Mouse (Mus musculus): ENCODE results near the gene Chd4. TPM values are rescaled to one million over a fixed set of nuclear protein-coding genes. Genes with fewer than 3 reads are reported as not detected.
A peak's percentile ranks its signal among the peaks of the same experiment; 100 is the strongest.

Chd4 gene
- polyA plus RNA-seq, 1 experiment from 2014 or later: 66.7 TPM

- H3K36me3 ChIP-seq: peaks cover 26% of the 10 kb centered on the region
- peak overlapping the region; percentile 96 for H3K27ac ChIP-seq
- H3K4me3 ChIP-seq: peak overlapping the region; percentile 92
- 0 out of 2 replicates have a peak, but pooled peaks have one; percentile 38 for ATAC-seq (ENCODE audit: insufficient number of reproducible peaks, low FRiP score, low TSS enrichment, low read depth)
- WGBS: under 1% methylated on average over 40 of the region's 44 CpGs
- H3K4me1 ChIP-seq: peaks cover 46% of the 10 kb centered on the region
- peak overlapping the region; percentile 80 for H3K9ac ChIP-seq
- no peaks in the 10 kb centered on the region for H3K27me3 ChIP-seq
- H3K4me2 ChIP-seq: peak overlapping the region; percentile 84
- H3K9me3 ChIP-seq: no peaks in the 10 kb centered on the region
Measured at GRCm38 (mm10) chr6:125096597-125097345, 990 bp downstream of the Chd4 start.

- H3K9me3 ChIP-seq: no peaks in the 10 kb centered on the region
- H3K4me2 ChIP-seq: peak overlapping the region; percentile 84
- peaks cover 46% of the 10 kb centered on the region for H3K4me1 ChIP-seq
- H3K27me3 ChIP-seq: no peaks in the 10 kb centered on the region
- peaks cover 31% of the 10 kb centered on the region for H3K36me3 ChIP-seq
- H3K4me3 ChIP-seq: peak overlapping the region; percentile 92
- H3K9ac ChIP-seq: peak overlapping the region; percentile 80
- peak overlapping the region; percentile 96 for H3K27ac ChIP-seq
- WGBS: under 1% methylated on average over 12 of the region's 12 CpGs
- ATAC-seq (ENCODE audit: insufficient number of reproducible peaks, low FRiP score, low TSS enrichment, low read depth): no peak
Measured at GRCm38 (mm10) chr6:125097346-125097689, 1.5 kb downstream of the Chd4 start.

GRCm38 (mm10) chr6:125097951-125098350, 2.2 kb downstream of the Chd4 start:
- H3K9ac ChIP-seq: peak overlapping the region; percentile 80
- peak overlapping the region; percentile 84 for H3K4me2 ChIP-seq
- no peaks in the 10 kb centered on the region for H3K27me3 ChIP-seq
- peaks cover 46% of the 10 kb centered on the region for H3K4me1 ChIP-seq
- H3K27ac ChIP-seq: peak overlapping the region; percentile 96; the same call in 1 of the 2 replicates
- 53% methylated on average over 8 of the region's 8 CpGs for WGBS
- H3K36me3 ChIP-seq: peaks cover 38% of the 10 kb centered on the region
- ATAC-seq (ENCODE audit: insufficient number of reproducible peaks, low FRiP score, low TSS enrichment, low read depth): no peak
- no peaks in the 10 kb centered on the region for H3K9me3 ChIP-seq
- peak overlapping the region; percentile 92 for H3K4me3 ChIP-seq

- Histone ChIP-seq H3K27me3 (no peaks in the 10 kb centered on the region), H3K9me3 (no peaks in the 10 kb centered on the region), H3K36me3 (peaks cover 41% of the 10 kb centered on the region), H3K4me2 (peak overlapping the region; percentile 84), H3K27ac (no peak overlapping the region), H3K4me3 (peak overlapping the region; percentile 92), H3K9ac (peak overlapping the region; percentile 24; the same call in 1 of the 2 replicates), H3K4me1 (peaks cover 46% of the 10 kb centered on the region)
- WGBS: 45% methylated on average over 3 of the region's 3 CpGs
- no peak for ATAC-seq (ENCODE audit: insufficient number of reproducible peaks, low FRiP score, low TSS enrichment, low read depth)
Measured at GRCm38 (mm10) chr6:125098513-125098912, 2.7 kb downstream of the Chd4 start.

- WGBS: 41% methylated on average over 4 of the region's 5 CpGs
- no peaks in the 10 kb centered on the region for H3K9me3 ChIP-seq
- no peak for ATAC-seq (ENCODE audit: insufficient number of reproducible peaks, low FRiP score, low TSS enrichment, low read depth)
Measured at GRCm38 (mm10) chr6:125099421-125099971, 3.7 kb downstream of the Chd4 start.

GRCm38 (mm10) chr6:125101444-125101843, 5.7 kb downstream of the Chd4 start:
- Histone ChIP-seq H3K4me2 (no peak overlapping the region), H3K9me3 (no peaks in the 10 kb centered on the region), H3K27ac (no peak overlapping the region), H3K9ac (no peak overlapping the region), H3K4me3 (no peak overlapping the region), H3K27me3 (no peaks in the 10 kb centered on the region), H3K36me3 (peaks cover 69% of the 10 kb centered on the region), H3K4me1 (peaks cover 36% of the 10 kb centered on the region)
- no peak for ATAC-seq (ENCODE audit: insufficient number of reproducible peaks, low FRiP score, low TSS enrichment, low read depth)
- WGBS: 74% methylated on average over 9 of the region's 9 CpGs

More at GRCm38 (mm10) chr6:125099421-125099971, 3.7 kb downstream of the Chd4 start:
- peak overlapping the region; percentile 7; the same call in 1 of the 2 replicates for H3K4me3 ChIP-seq
- peak overlapping the region; percentile 38; the same call in 1 of the 2 replicates for H3K27ac ChIP-seq
- no peaks in the 10 kb centered on the region for H3K27me3 ChIP-seq
- H3K36me3 ChIP-seq: peaks cover 51% of the 10 kb centered on the region
- peaks cover 46% of the 10 kb centered on the region for H3K4me1 ChIP-seq
- H3K4me2 ChIP-seq: peak overlapping the region; percentile 17
- peak overlapping the region; percentile 11; the same call in 1 of the 2 replicates for H3K9ac ChIP-seq

- ATAC-seq (ENCODE audit: insufficient number of reproducible peaks, low FRiP score, low TSS enrichment, low read depth): no peak
- no peak overlapping the region for H3K4me3 ChIP-seq
- no peak overlapping the region for H3K9ac ChIP-seq
- no peaks in the 10 kb centered on the region for H3K27me3 ChIP-seq
- H3K36me3 ChIP-seq: peaks cover 97% of the 10 kb centered on the region
- H3K9me3 ChIP-seq: no peaks in the 10 kb centered on the region
- no peak overlapping the region for H3K27ac ChIP-seq
- peaks cover 15% of the 10 kb centered on the region for H3K4me1 ChIP-seq
- WGBS: 89% methylated on average over 4 of the region's 4 CpGs
- H3K4me2 ChIP-seq: no peak overlapping the region
Measured at GRCm38 (mm10) chr6:125104223-125104622, 8.4 kb downstream of the Chd4 start.

- no peak for ATAC-seq (ENCODE audit: insufficient number of reproducible peaks, low FRiP score, low TSS enrichment, low read depth)
Measured at GRCm38 (mm10) chr6:125107705-125108104, 11.9 kb downstream of the Chd4 start.

GRCm38 (mm10) chr6:125109371-125109770, 13.6 kb downstream of the Chd4 start:
- H3K27me3 ChIP-seq: no peaks in the 10 kb centered on the region
- no peak overlapping the region for H3K9ac ChIP-seq
- no peak overlapping the region for H3K4me2 ChIP-seq
- H3K9me3 ChIP-seq: no peaks in the 10 kb centered on the region
- no peaks in the 10 kb centered on the region for H3K4me1 ChIP-seq
- no peak for ATAC-seq (ENCODE audit: insufficient number of reproducible peaks, low FRiP score, low TSS enrichment, low read depth)
- no peak overlapping the region for H3K27ac ChIP-seq
- 69% methylated on average over 14 of the region's 14 CpGs for WGBS
- peaks cover 98% of the 10 kb centered on the region for H3K36me3 ChIP-seq
- no peak overlapping the region for H3K4me3 ChIP-seq

More at GRCm38 (mm10) chr6:125107705-125108104, 11.9 kb downstream of the Chd4 start:
- no peaks in the 10 kb centered on the region for H3K27me3 ChIP-seq
- WGBS: 94% methylated on average over 2 of the region's 2 CpGs
- no peak overlapping the region for H3K27ac ChIP-seq
- H3K9me3 ChIP-seq: no peaks in the 10 kb centered on the region
- H3K9ac ChIP-seq: no peak overlapping the region
- no peak overlapping the region for H3K4me2 ChIP-seq
- H3K4me3 ChIP-seq: no peak overlapping the region
- no peaks in the 10 kb centered on the region for H3K4me1 ChIP-seq
- H3K36me3 ChIP-seq: peaks cover 97% of the 10 kb centered on the region

- Histone ChIP-seq H3K4me3 (no peak overlapping the region), H3K9ac (no peak overlapping the region), H3K27ac (no peak overlapping the region), H3K27me3 (no peaks in the 10 kb centered on the region), H3K36me3 (peaks cover 96% of the 10 kb centered on the region), H3K4me1 (no peaks in the 10 kb centered on the region), H3K4me2 (no peak overlapping the region), H3K9me3 (no peaks in the 10 kb centered on the region)
- 92% methylated on average over 7 of the region's 7 CpGs for WGBS
- no peak for ATAC-seq (ENCODE audit: insufficient number of reproducible peaks, low FRiP score, low TSS enrichment, low read depth)
Measured at GRCm38 (mm10) chr6:125110927-125111326, 15.1 kb downstream of the Chd4 start.

- H3K4me2 ChIP-seq: no peak overlapping the region
- no peaks in the 10 kb centered on the region for H3K4me1 ChIP-seq
- no peak overlapping the region for H3K9ac ChIP-seq
- H3K9me3 ChIP-seq: no peaks in the 10 kb centered on the region
- H3K27ac ChIP-seq: no peak overlapping the region
- H3K27me3 ChIP-seq: no peaks in the 10 kb centered on the region
- 95% methylated on average over 11 of the region's 11 CpGs for WGBS
- no peak for ATAC-seq (ENCODE audit: insufficient number of reproducible peaks, low FRiP score, low TSS enrichment, low read depth)
- H3K36me3 ChIP-seq: peaks cover 96% of the 10 kb centered on the region
- H3K4me3 ChIP-seq: no peak overlapping the region
Measured at GRCm38 (mm10) chr6:125112553-125112952, 16.8 kb downstream of the Chd4 start.

GRCm38 (mm10) chr6:125119387-125119786, 23.6 kb downstream of the Chd4 start:
- no peak for ATAC-seq (ENCODE audit: insufficient number of reproducible peaks, low FRiP score, low TSS enrichment, low read depth)
- 94% methylated on average over 8 of the region's 8 CpGs for WGBS
- no peaks in the 10 kb centered on the region for H3K27me3 ChIP-seq
- H3K4me1 ChIP-seq: no peaks in the 10 kb centered on the region
- H3K9ac ChIP-seq: no peak overlapping the region
- H3K36me3 ChIP-seq: peaks cover 94% of the 10 kb centered on the region
- H3K27ac ChIP-seq: no peak overlapping the region
- no peak overlapping the region for H3K4me2 ChIP-seq
- H3K4me3 ChIP-seq: no peak overlapping the region
- no peaks in the 10 kb centered on the region for H3K9me3 ChIP-seq

All from limb, embryonic 15.5 days (tissue).